ENCODE assay signal across 8 mouse cellular contexts in the genomic region with DNA sequence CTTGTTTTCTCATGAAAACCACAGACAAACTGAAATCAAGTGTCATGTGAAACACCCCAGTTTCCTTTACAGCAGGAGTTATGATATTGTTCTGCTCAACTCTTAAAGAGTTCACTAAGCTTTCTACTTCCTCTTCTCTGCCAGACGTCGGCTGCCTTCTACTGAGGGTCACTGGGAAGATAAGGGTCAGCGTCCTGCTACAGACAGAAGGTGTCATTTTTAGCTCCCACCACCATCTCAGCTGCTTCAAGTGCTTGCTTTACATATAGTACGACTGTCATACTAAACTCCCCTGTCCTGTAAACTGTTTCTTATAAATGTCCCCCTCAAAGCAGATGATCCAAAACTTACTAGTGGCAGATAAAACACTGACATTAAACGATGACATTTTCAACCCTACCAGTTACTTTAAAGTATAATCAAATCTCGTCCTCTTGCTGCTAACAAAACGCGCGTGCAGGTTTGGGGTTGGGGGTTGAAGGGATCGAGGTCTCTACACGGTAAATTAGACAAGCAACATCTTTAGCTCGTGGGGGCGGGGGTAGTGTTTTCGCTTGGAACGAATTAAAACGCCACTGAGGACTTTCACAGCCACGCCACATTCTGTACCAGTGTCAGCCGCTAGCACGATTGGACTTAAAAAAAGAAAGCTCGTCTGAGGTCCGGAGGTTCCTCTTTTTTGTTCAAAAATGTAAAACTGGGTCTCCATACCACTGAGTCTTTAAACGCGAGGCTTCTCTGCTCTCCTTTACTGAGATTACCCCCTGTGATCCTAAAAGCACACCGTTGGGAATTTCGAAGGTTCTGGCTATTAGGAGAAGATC. TPM values are rescaled to one million over a fixed set of nuclear protein-coding genes. Genes with fewer than 3 reads are reported as not detected.
DNase-seq lines count a peak whose midpoint lies in the region; ATAC-seq lines count a peak whose summit lies in the region.

No protein-coding gene starts in this region.

- DNase-seq in urinary bladder, postnatal 25 days (ENCODE audit: low spot score): peak; percentile 13
- no peak for DNase-seq in urinary bladder, adult 2 months (ENCODE audit: low spot score)
- peak; percentile 49 to 51 for DNase-seq in cerebellum, postnatal 14 days
- peak; percentile 8 for DNase-seq in gastrocnemius, postnatal 25 days
- peak; percentile 50 to 61 for DNase-seq in natural killer cell, adult 2 months (ENCODE audit: low spot score in 2 of 2)
- peak; percentile 6 to 33 for DNase-seq in thymus, adult 18-20 months

- ATAC-seq in intestine, embryonic 15.5 days: peak; percentile 1
- peak; percentile 11 for ATAC-seq in liver, embryonic 15.5 days (ENCODE audit: insufficient read depth)

- under 1% methylated on average over 25 of the region's 25 CpGs for WGBS in intestine, embryonic 15.5 days
- under 1% methylated on average over 25 of the region's 25 CpGs for WGBS in liver, embryonic 15.5 days (ENCODE audit: insufficient replicate concordance)

- H3K27ac ChIP-seq in intestine, embryonic 15.5 days: peak overlapping the region; percentile 97
- peak overlapping the region; percentile 85 for H3K27ac ChIP-seq in liver, embryonic 15.5 days (replicated peaks)

- no peaks in the 10 kb centered on the region for H3K27me3 ChIP-seq in intestine, embryonic 15.5 days (replicated peaks)
- peaks cover 30% of the 10 kb centered on the region for H3K27me3 ChIP-seq in liver, embryonic 15.5 days

- no peaks in the 10 kb centered on the region for H3K36me3 ChIP-seq in intestine, embryonic 15.5 days
- H3K36me3 ChIP-seq in liver, embryonic 15.5 days (replicated peaks): no peaks in the 10 kb centered on the region

- peak overlapping the region; percentile 76 for H3K4me3 ChIP-seq in intestine, embryonic 15.5 days (replicated peaks)
- H3K4me3 ChIP-seq in liver, embryonic 15.5 days (replicated peaks): peak overlapping the region; percentile 70

- peak overlapping the region; percentile 74 for H3K4me2 ChIP-seq in intestine, embryonic 15.5 days (replicated peaks)
- peak overlapping the region; percentile 88 for H3K4me2 ChIP-seq in liver, embryonic 15.5 days

- H3K9me3 ChIP-seq in intestine, embryonic 15.5 days: no peaks in the 10 kb centered on the region
- H3K9me3 ChIP-seq in liver, embryonic 15.5 days (replicated peaks): no peaks in the 10 kb centered on the region

- peak overlapping the region; percentile 74 for H3K9ac ChIP-seq in intestine, embryonic 15.5 days
- peak overlapping the region; percentile 56; the same call in 1 of the 2 replicates for H3K9ac ChIP-seq in liver, embryonic 15.5 days

- no peaks in the 10 kb centered on the region for H3K4me1 ChIP-seq in intestine, embryonic 15.5 days (replicated peaks)
- H3K4me1 ChIP-seq in liver, embryonic 15.5 days (replicated peaks): peaks cover 19% of the 10 kb centered on the region

RNA-seq across cellular contexts. Expression of gene Rel, which starts 0.9 kb away (rescaled TPM):
- polyA plus RNA-seq in urinary bladder, adult 2 months (2012; rRNA removed): 3.2 and 3.6 TPM in 2 replicates
- total RNA-seq in gastrocnemius, postnatal 25 days (2021): 1 to 10 TPM; 2.2 to 2.5 TPM
- polyA plus RNA-seq in intestine, embryonic 15.5 days (2015; fragmentation: Nextera tagmentation; extraction: Ambion mirVana): 0.73 and 0.80 TPM in 2 replicates
- polyA plus RNA-seq in liver, embryonic 15.5 days (2015; fragmentation: Nextera tagmentation; extraction: Ambion mirVana): 0.46 and 0.48 TPM in 2 replicates
